Mouse (Mus musculus): ENCODE measurements around the gene Ddx59. TPM values are rescaled to one million over a fixed set of nuclear protein-coding genes. Genes with fewer than 3 reads are reported as not detected.
A peak's percentile ranks its signal among the peaks of the same experiment; 100 is the strongest.

The Ddx59 gene
- polyA plus RNA-seq, 1 experiment from 2014 or later, result 15.6 TPM

DNA sequence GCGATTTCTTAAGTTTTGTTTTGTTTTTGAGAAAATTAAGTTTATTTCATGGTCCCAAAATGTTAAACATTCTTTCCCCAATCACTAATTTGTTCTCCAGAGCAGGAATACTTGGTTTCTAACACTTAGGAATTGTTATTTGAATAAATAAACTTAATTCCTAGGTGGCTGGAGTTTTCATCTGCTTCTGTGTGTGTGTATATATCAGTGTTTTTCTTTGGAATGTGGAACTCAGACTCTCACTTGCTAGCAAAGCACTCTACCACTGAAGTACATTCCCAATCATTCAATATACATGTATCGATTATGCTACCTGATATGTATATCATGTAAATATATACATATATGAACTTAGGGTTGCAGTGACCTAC lies 670 bp downstream of the Ddx59 start:
- Histone ChIP-seq H3K9ac (replicated peaks) (peak overlapping the region; percentile 92; the same call in 1 of the 2 replicates), H3K4me1 (peaks cover 5% of the 10 kb centered on the region; the same call in 1 of the 2 replicates), H3K9me3 (replicated peaks) (no peaks in the 10 kb centered on the region), H3K4me3 (replicated peaks) (peak overlapping the region; percentile 82), H3K27me3 (replicated peaks) (no peaks in the 10 kb centered on the region), H3K27ac (replicated peaks) (no peak overlapping the region), H3K4me2 (peak overlapping the region; percentile 61), H3K36me3 (no peaks in the 10 kb centered on the region)
- WGBS, result 41% methylated on average over 2 of the region's 2 CpGs
- ATAC-seq (ENCODE audit: low FRiP score), result no peak

DNA sequence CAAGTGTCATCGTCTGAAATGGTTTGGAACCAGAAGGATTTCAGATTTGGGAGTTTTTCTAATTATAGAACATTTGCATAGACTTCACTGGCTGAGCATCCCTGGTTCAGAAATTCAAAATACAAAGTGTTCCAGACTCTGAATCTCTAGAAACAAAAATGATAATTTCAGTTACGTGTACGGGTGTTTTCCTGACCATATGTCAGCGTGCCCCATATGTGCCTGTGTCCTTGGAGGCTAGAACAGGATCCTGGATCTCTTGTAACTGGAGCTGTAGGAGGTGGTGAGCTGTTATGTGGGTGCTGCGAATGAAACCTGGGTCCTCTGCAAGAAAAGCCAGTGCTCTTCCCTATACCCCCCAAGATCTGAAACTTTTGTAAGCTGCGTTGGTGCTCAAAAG lies 3.3 kb downstream of the Ddx59 start:
- 95% methylated on average over 6 of the region's 6 CpGs for whole genome bisulfite sequencing
- H3K9ac ChIP-seq (replicated peaks), result no peak overlapping the region
- peaks cover 5% of the 10 kb centered on the region; the same call in 1 of the 2 replicates for H3K4me1 ChIP-seq
- H3K4me3 ChIP-seq (replicated peaks), result no peak overlapping the region
- H3K27ac ChIP-seq (replicated peaks), result no peak overlapping the region
- no peaks in the 10 kb centered on the region for H3K9me3 ChIP-seq (replicated peaks)
- H3K27me3 ChIP-seq (replicated peaks), result no peaks in the 10 kb centered on the region
- H3K36me3 ChIP-seq, result peaks cover 7% of the 10 kb centered on the region
- ATAC-seq (ENCODE audit: low FRiP score), result no peak
- H3K4me2 ChIP-seq, result no peak overlapping the region

GRCm38 (mm10) chr1:136427166-136427969 lies 12.3 kb downstream of the Ddx59 start:
- no peaks in the 10 kb centered on the region for H3K27me3 ChIP-seq (replicated peaks)
- H3K9me3 ChIP-seq (replicated peaks), result no peaks in the 10 kb centered on the region
- peaks cover 3% of the 10 kb centered on the region; the same call in 1 of the 2 replicates for H3K36me3 ChIP-seq
- H3K4me3 ChIP-seq (replicated peaks), result no peak overlapping the region
- no peak overlapping the region for H3K9ac ChIP-seq (replicated peaks)
- H3K27ac ChIP-seq (replicated peaks), result no peak overlapping the region
- no peaks in the 10 kb centered on the region for H3K4me1 ChIP-seq
- 86% methylated on average over 11 of the region's 11 CpGs for WGBS
- H3K4me2 ChIP-seq, result no peak overlapping the region
- ATAC-seq (ENCODE audit: low FRiP score), result no peak

- 88% methylated on average over 4 of the region's 4 CpGs for WGBS
- ATAC-seq (ENCODE audit: low FRiP score), result no peak
- Histone ChIP-seq H3K27me3 (replicated peaks) (no peaks in the 10 kb centered on the region), H3K4me1 (no peaks in the 10 kb centered on the region), H3K36me3 (0 out of 2 replicates have a peak, but pooled peaks cover 2% of the 10 kb centered on the region), H3K9me3 (replicated peaks) (no peaks in the 10 kb centered on the region), H3K9ac (replicated peaks) (no peak overlapping the region), H3K4me3 (replicated peaks) (no peak overlapping the region), H3K4me2 (no peak overlapping the region), H3K27ac (replicated peaks) (no peak overlapping the region)
Measured at GRCm38 (mm10) chr1:136428981-136429380, 13.9 kb downstream of the Ddx59 start.

DNA sequence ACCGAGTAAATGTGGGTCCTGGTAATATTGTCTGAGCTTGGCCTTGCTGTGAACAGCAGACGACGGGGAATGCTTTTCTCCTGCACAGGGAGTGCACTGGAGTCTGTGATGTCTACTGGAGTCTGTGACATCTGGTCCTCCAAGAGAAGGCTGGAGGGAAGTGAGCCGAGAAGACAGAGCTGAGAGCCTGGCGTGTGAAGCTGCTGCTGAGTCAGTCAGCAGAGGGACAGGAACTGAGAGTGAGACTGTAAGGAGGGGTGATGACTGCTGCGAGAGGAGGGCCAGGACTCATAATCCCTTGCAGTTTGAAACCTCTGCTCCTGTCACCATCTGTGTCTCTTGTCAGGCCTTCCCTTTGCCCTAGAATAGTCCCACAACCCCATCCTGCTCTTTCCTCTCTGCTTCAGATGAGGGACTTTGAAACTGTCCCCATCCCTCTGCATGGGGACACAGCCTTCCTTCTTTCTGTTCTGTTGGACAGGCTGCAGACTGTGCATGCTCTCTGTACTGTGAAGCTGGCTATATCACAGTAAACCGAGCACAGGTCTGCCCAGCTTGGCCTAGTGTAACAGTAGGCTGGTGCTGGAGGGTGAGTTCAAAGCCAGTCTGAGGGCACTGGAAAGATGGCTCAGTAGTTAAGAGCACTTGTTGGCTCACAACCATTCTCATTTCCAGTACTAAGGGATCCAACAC lies 15.2 kb downstream of the Ddx59 start:
- WGBS, result 77% methylated on average over 7 of the region's 7 CpGs
- Histone ChIP-seq H3K4me3 (replicated peaks) (no peak overlapping the region), H3K27me3 (replicated peaks) (no peaks in the 10 kb centered on the region), H3K27ac (replicated peaks) (no peak overlapping the region), H3K36me3 (peaks cover 9% of the 10 kb centered on the region; the same call in 1 of the 2 replicates), H3K4me1 (no peaks in the 10 kb centered on the region), H3K9me3 (replicated peaks) (no peaks in the 10 kb centered on the region), H3K4me2 (no peak overlapping the region), H3K9ac (replicated peaks) (no peak overlapping the region)
- ATAC-seq (ENCODE audit: low FRiP score), result no peak

DNA sequence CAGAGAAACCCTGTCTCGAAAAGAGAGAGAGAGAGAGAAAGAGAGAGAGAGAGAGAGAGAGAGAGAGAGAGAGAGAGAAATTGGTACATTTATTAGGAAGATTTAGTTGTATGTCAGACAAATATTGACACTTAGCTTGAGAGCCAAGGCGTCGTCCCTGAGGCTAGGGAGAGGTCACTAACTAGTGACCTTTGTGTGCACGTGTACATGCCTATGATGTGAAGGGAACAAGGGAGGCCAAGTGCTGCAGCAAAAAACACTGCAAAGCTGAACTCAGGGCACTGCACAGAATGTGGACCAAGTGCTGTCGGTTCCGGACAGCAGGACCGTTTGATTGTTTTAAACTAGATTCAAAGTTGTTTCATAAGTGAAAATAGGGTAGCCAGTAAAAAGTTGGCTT lies 25.7 kb downstream of the Ddx59 start:
- Histone ChIP-seq H3K4me1 (no peaks in the 10 kb centered on the region), H3K4me2 (no peak overlapping the region), H3K4me3 (replicated peaks) (no peak overlapping the region), H3K27me3 (replicated peaks) (no peaks in the 10 kb centered on the region), H3K27ac (replicated peaks) (no peak overlapping the region), H3K9me3 (replicated peaks) (no peaks in the 10 kb centered on the region), H3K9ac (replicated peaks) (no peak overlapping the region), H3K36me3 (0 out of 2 replicates have a peak, but pooled peaks cover 2% of the 10 kb centered on the region)
- 86% methylated on average over 7 of the region's 7 CpGs for WGBS
- ATAC-seq (ENCODE audit: low FRiP score), result no peak

DNA sequence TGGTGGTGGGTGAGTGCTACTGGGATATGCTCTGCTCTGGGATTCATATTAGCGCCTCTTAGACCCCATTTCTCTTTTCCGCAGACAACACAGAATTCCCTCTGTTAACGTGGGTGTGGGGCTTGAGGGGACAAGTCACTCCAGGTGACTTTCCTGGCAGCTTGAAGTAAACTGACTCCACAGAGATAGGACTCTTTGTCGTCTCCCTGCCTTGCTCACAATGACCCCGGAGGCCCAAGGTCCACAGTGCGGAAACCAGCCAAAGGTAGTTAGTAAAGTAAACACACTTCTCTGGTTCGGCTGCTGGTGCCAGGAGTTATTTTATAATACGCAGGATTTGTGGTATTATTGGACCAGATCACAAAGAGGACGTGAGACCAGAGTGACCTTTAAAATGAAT lies 27.7 kb downstream of the Ddx59 start:
- Histone ChIP-seq H3K9ac (replicated peaks) (no peak overlapping the region), H3K27me3 (replicated peaks) (no peaks in the 10 kb centered on the region), H3K36me3 (0 out of 2 replicates have a peak, but pooled peaks cover 2% of the 10 kb centered on the region), H3K9me3 (replicated peaks) (no peaks in the 10 kb centered on the region), H3K4me1 (no peaks in the 10 kb centered on the region), H3K4me2 (no peak overlapping the region), H3K27ac (replicated peaks) (no peak overlapping the region), H3K4me3 (replicated peaks) (no peak overlapping the region)
- ATAC-seq (ENCODE audit: low FRiP score), result no peak
- 79% methylated on average over 9 of the region's 9 CpGs for WGBS

DNA sequence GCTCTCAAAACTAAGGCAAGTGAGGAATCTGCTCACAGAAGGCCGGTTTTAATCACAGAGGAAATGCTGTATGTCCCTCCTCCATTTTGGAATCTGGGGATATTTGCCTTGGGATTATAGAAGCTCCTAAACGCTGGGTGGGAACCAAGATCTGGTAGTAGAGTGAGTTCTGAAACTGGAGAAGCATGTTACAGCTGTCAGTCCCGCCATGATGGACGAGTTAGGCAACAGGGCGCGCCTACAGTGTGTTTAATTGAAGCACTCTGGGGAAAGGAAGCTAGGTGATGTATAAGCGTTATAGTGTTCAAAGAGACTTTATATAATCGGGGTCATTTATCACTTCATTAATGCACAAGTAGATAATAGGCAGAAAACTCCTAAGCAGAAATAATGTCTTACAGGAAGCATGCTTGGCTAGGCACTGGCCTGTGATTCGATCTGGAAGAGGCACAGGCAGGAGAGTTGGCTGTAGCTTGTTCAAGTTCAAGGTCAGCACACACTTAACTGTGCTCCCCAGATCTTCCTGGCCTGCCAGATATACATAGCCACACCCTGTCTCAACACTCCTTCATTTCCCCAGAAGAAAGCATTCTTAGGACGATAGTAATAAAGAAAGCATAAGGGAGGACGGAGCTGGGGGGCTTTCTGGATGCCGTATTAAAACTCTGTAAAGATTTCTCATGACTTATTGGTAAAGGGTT lies 29.6 kb downstream of the Ddx59 start:
- H3K36me3 ChIP-seq, result 0 out of 2 replicates have a peak, but pooled peaks cover under 1% of the 10 kb centered on the region
- ATAC-seq (ENCODE audit: low FRiP score), result no peak
- no peaks in the 10 kb centered on the region for H3K9me3 ChIP-seq (replicated peaks)
- WGBS, result 88% methylated on average over 12 of the region's 12 CpGs
- no peak overlapping the region for H3K9ac ChIP-seq (replicated peaks)
- H3K4me1 ChIP-seq, result no peaks in the 10 kb centered on the region
- H3K4me3 ChIP-seq (replicated peaks), result no peak overlapping the region
- H3K27me3 ChIP-seq (replicated peaks), result no peaks in the 10 kb centered on the region
- H3K27ac ChIP-seq (replicated peaks), result no peak overlapping the region
- H3K4me2 ChIP-seq, result no peak overlapping the region

DNA sequence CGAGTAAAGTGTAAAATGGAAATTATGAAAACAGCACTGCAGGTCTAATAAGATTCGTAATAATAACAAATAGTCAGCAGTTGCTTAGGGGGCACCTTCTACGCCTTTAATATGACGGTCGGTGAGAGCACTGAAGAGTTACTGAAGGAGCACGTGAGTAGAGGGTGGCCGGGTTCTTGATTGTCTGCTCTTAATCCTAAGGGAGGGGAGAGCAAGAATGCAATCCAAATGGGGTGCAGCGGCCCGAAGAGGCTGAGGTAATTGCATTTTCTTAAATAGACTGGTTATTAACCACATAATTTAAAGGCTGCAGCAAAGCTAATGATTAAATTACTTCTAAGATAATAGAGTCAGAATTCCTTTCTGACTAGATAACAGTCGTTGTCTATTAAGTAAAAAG lies 31.9 kb downstream of the Ddx59 start:
- H3K4me1 ChIP-seq, result no peaks in the 10 kb centered on the region
- H3K36me3 ChIP-seq, result no peaks in the 10 kb centered on the region
- H3K27ac ChIP-seq (replicated peaks), result no peak overlapping the region
- 61% methylated on average over 10 of the region's 10 CpGs for WGBS
- H3K4me3 ChIP-seq (replicated peaks), result no peak overlapping the region
- ATAC-seq (ENCODE audit: low FRiP score), result no peak
- no peaks in the 10 kb centered on the region for H3K27me3 ChIP-seq (replicated peaks)
- no peak overlapping the region for H3K9ac ChIP-seq (replicated peaks)
- no peaks in the 10 kb centered on the region for H3K9me3 ChIP-seq (replicated peaks)
- H3K4me2 ChIP-seq, result no peak overlapping the region

- no peaks in the 10 kb centered on the region for H3K27me3 ChIP-seq (replicated peaks)
- no peak overlapping the region for H3K27ac ChIP-seq (replicated peaks)
- WGBS, result 57% methylated on average over 4 of the region's 4 CpGs
- no peak overlapping the region for H3K9ac ChIP-seq (replicated peaks)
- H3K36me3 ChIP-seq, result no peaks in the 10 kb centered on the region
- no peak overlapping the region for H3K4me3 ChIP-seq (replicated peaks)
- ATAC-seq (ENCODE audit: low FRiP score), result no peak
- no peaks in the 10 kb centered on the region for H3K4me1 ChIP-seq
- H3K9me3 ChIP-seq (replicated peaks), result no peaks in the 10 kb centered on the region
- no peak overlapping the region for H3K4me2 ChIP-seq
Measured at GRCm38 (mm10) chr1:136447338-136447737, 32.3 kb downstream of the Ddx59 start.

DNA sequence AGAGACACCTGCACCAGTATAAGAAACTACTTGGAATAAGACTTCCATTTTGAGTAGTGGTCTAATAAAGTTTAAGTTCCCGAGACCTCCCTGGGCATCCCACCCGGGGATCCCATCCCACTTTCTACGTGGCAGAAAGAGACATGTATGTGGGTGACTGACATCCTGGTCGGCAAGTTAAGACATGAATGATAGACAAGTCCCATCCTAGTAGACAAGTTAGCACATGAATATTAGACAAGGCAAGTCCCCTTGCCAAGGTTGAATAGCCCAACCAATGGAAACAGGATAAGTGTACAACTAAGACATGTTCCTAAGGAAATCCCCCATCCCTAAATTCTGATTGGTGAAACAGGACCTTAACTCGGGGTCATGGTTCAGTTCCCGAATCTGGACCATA lies 34.5 kb downstream of the Ddx59 start:
- no peaks in the 10 kb centered on the region for H3K4me1 ChIP-seq
- no peaks in the 10 kb centered on the region for H3K27me3 ChIP-seq (replicated peaks)
- no peak overlapping the region for H3K9ac ChIP-seq (replicated peaks)
- H3K4me3 ChIP-seq (replicated peaks), result no peak overlapping the region
- ATAC-seq (ENCODE audit: low FRiP score), result no peak
- no peak overlapping the region for H3K27ac ChIP-seq (replicated peaks)
- no peak overlapping the region for H3K4me2 ChIP-seq
- WGBS, result 93% methylated on average over 6 of the region's 6 CpGs
- H3K36me3 ChIP-seq, result no peaks in the 10 kb centered on the region
- no peaks in the 10 kb centered on the region for H3K9me3 ChIP-seq (replicated peaks)

All from neural tube, embryonic 15.5 days (tissue).